Mouse (Mus musculus): Measurements from ENCODE around the gene Prkaa2. TPM values are rescaled to one million over a fixed set of nuclear protein-coding genes. Genes with fewer than 3 reads are reported as not detected.

Gene Prkaa2
- polyA plus RNA-seq, 1 experiment from 2014 or later: 15.6 TPM

GRCm38 (mm10) chr4:105070982-105071381, 38.7 kb downstream of the Prkaa2 start:
- no peaks in the 10 kb centered on the region for H3K27me3 ChIP-seq (ENCODE audit: control insufficient read depth, insufficient read depth, low read length)
- H3K9me3 ChIP-seq (ENCODE audit: control insufficient read depth, low read length): no peaks in the 10 kb centered on the region
- H3K27ac ChIP-seq (ENCODE audit: low read depth, low read length): no peak overlapping the region
- H3K4me1 ChIP-seq (ENCODE audit: control insufficient read depth, insufficient read depth, low read length): no peaks in the 10 kb centered on the region
- WGBS: 43% methylated on average over 3 of the region's 3 CpGs
- no peak overlapping the region for H3K4me3 ChIP-seq (ENCODE audit: low read depth, low read length)
- ATAC-seq (ENCODE audit: low read depth): no peak
- no peaks in the 10 kb centered on the region for H3K36me3 ChIP-seq (ENCODE audit: control insufficient read depth, insufficient read depth, low read length)
- no peak overlapping the region for H3K9ac ChIP-seq (replicated peaks; ENCODE audit: low read depth, low read length)
- H3K4me2 ChIP-seq (ENCODE audit: low read depth, low read length): no peak overlapping the region

DNA sequence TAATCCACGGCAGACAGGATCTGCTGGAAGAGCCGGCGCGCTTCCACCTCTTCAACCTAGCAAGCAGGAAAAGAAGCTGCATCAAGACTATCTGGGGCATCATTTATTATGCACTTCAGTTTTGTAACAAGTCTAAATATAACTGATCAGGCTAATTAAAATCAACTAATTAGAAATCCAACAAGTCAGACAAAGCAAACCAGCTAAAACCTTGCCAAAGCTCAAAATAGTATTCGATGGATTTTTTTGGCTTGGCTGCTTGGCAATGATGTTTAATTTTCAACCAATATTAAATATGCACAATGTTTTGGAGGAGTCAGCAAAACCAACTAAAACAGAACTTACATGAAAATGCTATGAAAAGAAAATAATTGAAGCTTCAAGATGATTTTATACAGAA, 58.4 kb downstream of the Prkaa2 start:
- no peak overlapping the region for H3K27ac ChIP-seq (ENCODE audit: low read depth, low read length)
- no peaks in the 10 kb centered on the region for H3K36me3 ChIP-seq (ENCODE audit: control insufficient read depth, insufficient read depth, low read length)
- no peaks in the 10 kb centered on the region for H3K9me3 ChIP-seq (ENCODE audit: control insufficient read depth, low read length)
- 93% methylated on average over 5 of the region's 5 CpGs for WGBS
- no peaks in the 10 kb centered on the region for H3K27me3 ChIP-seq (ENCODE audit: control insufficient read depth, insufficient read depth, low read length)
- no peak for ATAC-seq (ENCODE audit: low read depth)
- no peak overlapping the region for H3K4me2 ChIP-seq (ENCODE audit: low read depth, low read length)
- H3K4me3 ChIP-seq (ENCODE audit: low read depth, low read length): no peak overlapping the region
- H3K9ac ChIP-seq (replicated peaks; ENCODE audit: low read depth, low read length): no peak overlapping the region
- no peaks in the 10 kb centered on the region for H3K4me1 ChIP-seq (ENCODE audit: control insufficient read depth, insufficient read depth, low read length)

DNA sequence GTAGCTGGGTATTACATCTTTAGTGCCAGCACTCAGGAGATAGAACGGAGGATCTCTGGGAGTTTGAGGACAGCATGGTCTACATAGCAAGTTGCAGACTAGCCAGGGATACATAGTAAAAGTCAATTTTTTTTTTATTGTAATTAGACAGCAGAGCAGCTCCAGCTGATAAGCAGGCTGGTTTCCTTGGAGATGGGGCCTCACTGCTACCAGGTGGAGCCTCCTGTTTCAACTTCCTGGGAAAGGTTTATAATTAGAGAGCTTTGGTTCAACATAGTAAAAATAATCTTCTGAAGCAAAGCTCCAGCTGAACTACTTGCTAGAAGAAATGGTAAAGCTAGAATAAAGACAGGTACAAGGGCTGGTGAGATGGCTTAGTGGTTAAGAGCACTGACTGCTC, 59.6 kb downstream of the Prkaa2 start:
- no peak overlapping the region for H3K27ac ChIP-seq (ENCODE audit: low read depth, low read length)
- H3K9me3 ChIP-seq (ENCODE audit: control insufficient read depth, low read length): no peaks in the 10 kb centered on the region
- H3K4me2 ChIP-seq (ENCODE audit: low read depth, low read length): no peak overlapping the region
- H3K4me3 ChIP-seq (ENCODE audit: low read depth, low read length): no peak overlapping the region
- no peaks in the 10 kb centered on the region for H3K4me1 ChIP-seq (ENCODE audit: control insufficient read depth, insufficient read depth, low read length)
- H3K36me3 ChIP-seq (ENCODE audit: control insufficient read depth, insufficient read depth, low read length): no peaks in the 10 kb centered on the region
- no peak for ATAC-seq (ENCODE audit: low read depth)
- H3K9ac ChIP-seq (replicated peaks; ENCODE audit: low read depth, low read length): no peak overlapping the region
- H3K27me3 ChIP-seq (ENCODE audit: control insufficient read depth, insufficient read depth, low read length): no peaks in the 10 kb centered on the region
- 94% methylated on average over 1 of the region's 1 CpGs for WGBS

GRCm38 (mm10) chr4:105034259-105034658, 75.4 kb downstream of the Prkaa2 start:
- no peak overlapping the region for H3K9ac ChIP-seq (replicated peaks; ENCODE audit: low read depth, low read length)
- no peaks in the 10 kb centered on the region for H3K4me1 ChIP-seq (ENCODE audit: control insufficient read depth, insufficient read depth, low read length)
- no peaks in the 10 kb centered on the region for H3K27me3 ChIP-seq (ENCODE audit: control insufficient read depth, insufficient read depth, low read length)
- H3K9me3 ChIP-seq (ENCODE audit: control insufficient read depth, low read length): no peaks in the 10 kb centered on the region
- no peak overlapping the region for H3K4me2 ChIP-seq (ENCODE audit: low read depth, low read length)
- no peaks in the 10 kb centered on the region for H3K36me3 ChIP-seq (ENCODE audit: control insufficient read depth, insufficient read depth, low read length)
- no peak for ATAC-seq (ENCODE audit: low read depth)
- H3K27ac ChIP-seq (ENCODE audit: low read depth, low read length): no peak overlapping the region
- no peak overlapping the region for H3K4me3 ChIP-seq (ENCODE audit: low read depth, low read length)

DNA sequence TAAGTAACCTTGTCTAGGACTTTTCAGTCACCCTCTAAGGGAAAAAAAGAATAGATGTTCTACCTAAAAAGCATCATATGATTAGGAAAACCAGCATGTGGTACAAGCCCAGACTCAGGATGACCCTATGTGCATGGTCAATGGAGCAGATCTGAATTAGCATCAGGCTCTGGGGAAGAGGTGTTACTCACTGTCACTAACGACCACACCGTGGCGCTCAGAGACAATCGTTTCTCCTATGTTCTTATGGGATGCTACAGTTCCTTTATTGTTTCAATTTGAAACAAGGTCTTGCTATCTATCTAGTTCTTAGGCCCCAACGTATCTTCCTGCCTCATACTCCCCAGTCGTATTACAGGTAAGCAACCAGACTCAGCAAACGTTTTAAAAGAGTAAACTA, 76.5 kb downstream of the Prkaa2 start:
- Histone ChIP-seq H3K4me1 (ENCODE audit: control insufficient read depth, insufficient read depth, low read length) (no peaks in the 10 kb centered on the region), H3K36me3 (ENCODE audit: control insufficient read depth, insufficient read depth, low read length) (no peaks in the 10 kb centered on the region), H3K9ac (replicated peaks; ENCODE audit: low read depth, low read length) (no peak overlapping the region), H3K27ac (ENCODE audit: low read depth, low read length) (no peak overlapping the region), H3K4me2 (ENCODE audit: low read depth, low read length) (no peak overlapping the region), H3K27me3 (ENCODE audit: control insufficient read depth, insufficient read depth, low read length) (no peaks in the 10 kb centered on the region), H3K4me3 (ENCODE audit: low read depth, low read length) (no peak overlapping the region), H3K9me3 (ENCODE audit: control insufficient read depth, low read length) (no peaks in the 10 kb centered on the region)
- WGBS: 45% methylated on average over 7 of the region's 7 CpGs
- no peak for ATAC-seq (ENCODE audit: low read depth)

GRCm38 (mm10) chr4:105031104-105031503, 78.6 kb downstream of the Prkaa2 start:
- Histone ChIP-seq H3K4me3 (ENCODE audit: low read depth, low read length) (no peak overlapping the region), H3K4me1 (ENCODE audit: control insufficient read depth, insufficient read depth, low read length) (no peaks in the 10 kb centered on the region), H3K27me3 (ENCODE audit: control insufficient read depth, insufficient read depth, low read length) (no peaks in the 10 kb centered on the region), H3K36me3 (ENCODE audit: control insufficient read depth, insufficient read depth, low read length) (no peaks in the 10 kb centered on the region), H3K9ac (replicated peaks; ENCODE audit: low read depth, low read length) (no peak overlapping the region), H3K4me2 (ENCODE audit: low read depth, low read length) (no peak overlapping the region), H3K27ac (ENCODE audit: low read depth, low read length) (no peak overlapping the region), H3K9me3 (ENCODE audit: control insufficient read depth, low read length) (no peaks in the 10 kb centered on the region)
- ATAC-seq (ENCODE audit: low read depth): no peak
- WGBS: 70% methylated on average over 8 of the region's 8 CpGs

DNA sequence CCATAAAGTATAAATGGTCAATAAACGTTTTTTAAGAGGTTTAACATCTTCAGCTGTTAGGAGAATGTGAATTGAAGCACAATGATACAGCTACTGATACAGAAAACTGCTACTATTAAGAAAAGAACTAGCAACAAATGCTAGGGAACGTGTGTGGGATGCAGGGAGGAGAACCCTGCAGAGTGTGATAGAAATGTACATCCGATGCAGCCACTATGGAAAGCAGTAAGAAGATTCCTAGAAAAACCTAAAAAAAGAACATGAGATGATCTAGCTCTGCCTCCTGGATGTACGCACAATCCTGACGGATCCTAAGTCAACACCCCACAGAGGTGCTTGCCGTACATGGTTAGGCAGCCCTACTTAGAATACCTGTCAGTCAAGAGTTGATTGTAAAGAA, 82.4 kb downstream of the Prkaa2 start:
- WGBS: 77% methylated on average over 6 of the region's 6 CpGs
- no peaks in the 10 kb centered on the region for H3K36me3 ChIP-seq (ENCODE audit: control insufficient read depth, insufficient read depth, low read length)
- H3K9me3 ChIP-seq (ENCODE audit: control insufficient read depth, low read length): no peaks in the 10 kb centered on the region
- no peak overlapping the region for H3K4me2 ChIP-seq (ENCODE audit: low read depth, low read length)
- no peak overlapping the region for H3K4me3 ChIP-seq (ENCODE audit: low read depth, low read length)
- H3K9ac ChIP-seq (replicated peaks; ENCODE audit: low read depth, low read length): no peak overlapping the region
- no peaks in the 10 kb centered on the region for H3K4me1 ChIP-seq (ENCODE audit: control insufficient read depth, insufficient read depth, low read length)
- no peak overlapping the region for H3K27ac ChIP-seq (ENCODE audit: low read depth, low read length)
- ATAC-seq (ENCODE audit: low read depth): no peak
- H3K27me3 ChIP-seq (ENCODE audit: control insufficient read depth, insufficient read depth, low read length): no peaks in the 10 kb centered on the region

DNA sequence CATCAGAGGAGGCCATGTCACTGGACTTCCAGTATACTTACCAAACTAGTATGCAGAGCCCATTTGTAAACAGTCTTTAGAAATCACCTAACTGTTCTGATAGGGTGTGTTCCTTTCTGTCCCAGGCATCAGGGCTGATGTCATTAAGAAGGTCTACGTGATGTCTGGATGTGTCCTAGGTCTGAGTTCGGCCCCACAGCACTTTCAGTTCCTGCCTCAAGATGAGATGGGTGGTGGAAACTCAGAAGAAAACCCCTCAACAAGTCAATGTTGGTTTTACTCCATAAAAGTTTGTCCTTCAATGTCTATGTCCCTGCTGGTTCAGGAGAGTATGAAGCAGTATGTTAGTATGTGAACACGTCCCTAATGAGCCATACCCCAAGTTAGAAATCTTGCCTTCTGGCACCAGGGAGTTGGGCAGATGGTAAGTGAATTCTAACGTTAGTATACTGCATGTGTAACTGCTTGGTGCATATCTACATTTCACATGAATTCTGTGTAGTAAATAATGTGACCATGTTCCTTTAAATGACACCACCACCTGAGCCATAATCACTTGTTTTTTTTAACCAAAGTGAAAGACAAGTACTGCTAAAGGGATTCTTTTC, 93.6 kb downstream of the Prkaa2 start:
- Histone ChIP-seq H3K4me3 (ENCODE audit: low read depth, low read length) (no peak overlapping the region), H3K27ac (ENCODE audit: low read depth, low read length) (no peak overlapping the region), H3K4me1 (ENCODE audit: control insufficient read depth, insufficient read depth, low read length) (no peaks in the 10 kb centered on the region), H3K9ac (replicated peaks; ENCODE audit: low read depth, low read length) (no peak overlapping the region), H3K36me3 (ENCODE audit: control insufficient read depth, insufficient read depth, low read length) (no peaks in the 10 kb centered on the region), H3K27me3 (ENCODE audit: control insufficient read depth, insufficient read depth, low read length) (no peaks in the 10 kb centered on the region), H3K9me3 (ENCODE audit: control insufficient read depth, low read length) (no peaks in the 10 kb centered on the region), H3K4me2 (ENCODE audit: low read depth, low read length) (no peak overlapping the region)
- 82% methylated on average over 4 of the region's 4 CpGs for WGBS
- ATAC-seq (ENCODE audit: low read depth): no peak

DNA sequence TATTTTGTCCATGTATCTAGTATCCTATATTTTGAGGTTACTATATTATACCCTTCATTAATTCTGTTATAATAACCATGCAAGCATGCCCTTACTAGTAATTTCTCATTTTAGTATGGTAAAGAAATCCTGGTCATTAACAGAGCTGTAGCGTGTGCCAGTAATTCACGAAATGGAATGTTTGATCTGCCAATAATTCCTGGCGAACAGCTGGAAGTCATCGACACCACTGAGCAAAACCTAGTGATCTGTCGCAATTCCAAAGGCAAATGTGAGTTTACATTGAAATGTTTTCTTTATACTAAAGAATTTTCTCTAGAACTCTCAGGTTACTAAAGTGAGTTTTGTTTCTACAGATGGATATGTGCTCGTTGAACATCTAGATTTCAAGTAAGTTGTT, 94.2 kb downstream of the Prkaa2 start:
- Histone ChIP-seq H3K27me3 (ENCODE audit: control insufficient read depth, insufficient read depth, low read length) (no peaks in the 10 kb centered on the region), H3K4me1 (ENCODE audit: control insufficient read depth, insufficient read depth, low read length) (no peaks in the 10 kb centered on the region), H3K27ac (ENCODE audit: low read depth, low read length) (no peak overlapping the region), H3K9me3 (ENCODE audit: control insufficient read depth, low read length) (no peaks in the 10 kb centered on the region), H3K36me3 (ENCODE audit: control insufficient read depth, insufficient read depth, low read length) (no peaks in the 10 kb centered on the region), H3K4me2 (ENCODE audit: low read depth, low read length) (no peak overlapping the region), H3K4me3 (ENCODE audit: low read depth, low read length) (no peak overlapping the region), H3K9ac (replicated peaks; ENCODE audit: low read depth, low read length) (no peak overlapping the region)
- ATAC-seq (ENCODE audit: low read depth): no peak
- WGBS: 74% methylated on average over 6 of the region's 6 CpGs
